Mouse (Mus musculus): ENCODE data around the gene Usp54. TPM values are rescaled to one million over a fixed set of nuclear protein-coding genes. Genes with fewer than 3 reads are reported as not detected.

Gene Usp54
- polyA plus RNA-seq, 1 experiment from 2014 or later = 15.7 TPM

GRCm38 (mm10) chr14:20626447-20626846, 14.4 kb downstream of the Usp54 start:
- 91% methylated on average over 2 of the region's 2 CpGs for WGBS
- Histone ChIP-seq H3K4me2 (ENCODE audit: low read depth) (no peak overlapping the region), H3K27ac (ENCODE audit: low read depth, low read length) (no peak overlapping the region), H3K4me3 (ENCODE audit: low read depth, low read length) (no peak overlapping the region), H3K36me3 (ENCODE audit: control insufficient read depth, insufficient read depth, low read length) (no peaks in the 10 kb centered on the region), H3K9ac (ENCODE audit: low read length) (no peak overlapping the region), H3K9me3 (ENCODE audit: control insufficient read depth, low read length) (no peaks in the 10 kb centered on the region), H3K4me1 (ENCODE audit: control insufficient read depth, insufficient read depth, low read length) (no peaks in the 10 kb centered on the region), H3K27me3 (ENCODE audit: control insufficient read depth, insufficient read depth, low read length) (no peaks in the 10 kb centered on the region)
- ATAC-seq (ENCODE audit: insufficient read depth, low FRiP score, low TSS enrichment) = no peak
- DNase-seq (ENCODE audit: low spot score) = no peak

GRCm38 (mm10) chr14:20622907-20623306, 18.0 kb downstream of the Usp54 start:
- 92% methylated on average over 3 of the region's 3 CpGs for WGBS
- DNase-seq (ENCODE audit: low spot score) = no peak
- no peak overlapping the region for H3K9ac ChIP-seq (ENCODE audit: low read length)
- no peaks in the 10 kb centered on the region for H3K4me1 ChIP-seq (ENCODE audit: control insufficient read depth, insufficient read depth, low read length)
- ATAC-seq (ENCODE audit: insufficient read depth, low FRiP score, low TSS enrichment) = no peak
- no peak overlapping the region for H3K4me3 ChIP-seq (ENCODE audit: low read depth, low read length)
- H3K9me3 ChIP-seq (ENCODE audit: control insufficient read depth, low read length) = no peaks in the 10 kb centered on the region
- no peak overlapping the region for H3K27ac ChIP-seq (ENCODE audit: low read depth, low read length)
- H3K36me3 ChIP-seq (ENCODE audit: control insufficient read depth, insufficient read depth, low read length) = no peaks in the 10 kb centered on the region
- H3K4me2 ChIP-seq (ENCODE audit: low read depth) = no peak overlapping the region
- H3K27me3 ChIP-seq (ENCODE audit: control insufficient read depth, insufficient read depth, low read length) = no peaks in the 10 kb centered on the region

- WGBS = 78% methylated on average over 2 of the region's 2 CpGs
- Histone ChIP-seq H3K27ac (ENCODE audit: low read depth, low read length) (no peak overlapping the region), H3K9me3 (ENCODE audit: control insufficient read depth, low read length) (no peaks in the 10 kb centered on the region), H3K36me3 (ENCODE audit: control insufficient read depth, insufficient read depth, low read length) (no peaks in the 10 kb centered on the region), H3K4me1 (ENCODE audit: control insufficient read depth, insufficient read depth, low read length) (no peaks in the 10 kb centered on the region), H3K4me3 (ENCODE audit: low read depth, low read length) (no peak overlapping the region), H3K27me3 (ENCODE audit: control insufficient read depth, insufficient read depth, low read length) (no peaks in the 10 kb centered on the region), H3K4me2 (ENCODE audit: low read depth) (no peak overlapping the region), H3K9ac (ENCODE audit: low read length) (no peak overlapping the region)
- ATAC-seq (ENCODE audit: insufficient read depth, low FRiP score, low TSS enrichment) = no peak
- DNase-seq (ENCODE audit: low spot score) = no peak
Observed at GRCm38 (mm10) chr14:20622412-20622811, 18.5 kb downstream of the Usp54 start.

- Histone ChIP-seq H3K36me3 (ENCODE audit: control insufficient read depth, insufficient read depth, low read length) (no peaks in the 10 kb centered on the region), H3K27ac (ENCODE audit: low read depth, low read length) (no peak overlapping the region), H3K9ac (ENCODE audit: low read length) (no peak overlapping the region), H3K9me3 (ENCODE audit: control insufficient read depth, low read length) (no peaks in the 10 kb centered on the region), H3K4me3 (ENCODE audit: low read depth, low read length) (no peak overlapping the region), H3K4me1 (ENCODE audit: control insufficient read depth, insufficient read depth, low read length) (no peaks in the 10 kb centered on the region), H3K4me2 (ENCODE audit: low read depth) (no peak overlapping the region), H3K27me3 (ENCODE audit: control insufficient read depth, insufficient read depth, low read length) (no peaks in the 10 kb centered on the region)
- WGBS = 92% methylated on average over 2 of the region's 2 CpGs
- ATAC-seq (ENCODE audit: insufficient read depth, low FRiP score, low TSS enrichment) = no peak
- DNase-seq (ENCODE audit: low spot score) = no peak
Observed at GRCm38 (mm10) chr14:20621903-20622302, 19.0 kb downstream of the Usp54 start.

- Histone ChIP-seq H3K9ac (ENCODE audit: low read length) (no peak overlapping the region), H3K27me3 (ENCODE audit: control insufficient read depth, insufficient read depth, low read length) (no peaks in the 10 kb centered on the region), H3K4me2 (ENCODE audit: low read depth) (no peak overlapping the region), H3K27ac (ENCODE audit: low read depth, low read length) (no peak overlapping the region), H3K9me3 (ENCODE audit: control insufficient read depth, low read length) (no peaks in the 10 kb centered on the region), H3K4me3 (ENCODE audit: low read depth, low read length) (no peak overlapping the region), H3K36me3 (ENCODE audit: control insufficient read depth, insufficient read depth, low read length) (no peaks in the 10 kb centered on the region), H3K4me1 (ENCODE audit: control insufficient read depth, insufficient read depth, low read length) (no peaks in the 10 kb centered on the region)
- ATAC-seq (ENCODE audit: insufficient read depth, low FRiP score, low TSS enrichment) (no peak), DNase-seq (ENCODE audit: low spot score) (no peak)
Observed at GRCm38 (mm10) chr14:20619131-20619530, 21.7 kb downstream of the Usp54 start.

GRCm38 (mm10) chr14:20618211-20618610, 22.7 kb downstream of the Usp54 start:
- Histone ChIP-seq H3K4me2 (ENCODE audit: low read depth) (no peak overlapping the region), H3K4me1 (ENCODE audit: control insufficient read depth, insufficient read depth, low read length) (no peaks in the 10 kb centered on the region), H3K9me3 (ENCODE audit: control insufficient read depth, low read length) (no peaks in the 10 kb centered on the region), H3K27ac (ENCODE audit: low read depth, low read length) (no peak overlapping the region), H3K9ac (ENCODE audit: low read length) (no peak overlapping the region), H3K36me3 (ENCODE audit: control insufficient read depth, insufficient read depth, low read length) (no peaks in the 10 kb centered on the region), H3K4me3 (ENCODE audit: low read depth, low read length) (no peak overlapping the region), H3K27me3 (ENCODE audit: control insufficient read depth, insufficient read depth, low read length) (no peaks in the 10 kb centered on the region)
- ATAC-seq (ENCODE audit: insufficient read depth, low FRiP score, low TSS enrichment) (no peak), DNase-seq (ENCODE audit: low spot score) (no peak)
- WGBS = 82% methylated on average over 5 of the region's 5 CpGs

- Histone ChIP-seq H3K4me3 (ENCODE audit: low read depth, low read length) (no peak overlapping the region), H3K4me1 (ENCODE audit: control insufficient read depth, insufficient read depth, low read length) (no peaks in the 10 kb centered on the region), H3K27ac (ENCODE audit: low read depth, low read length) (no peak overlapping the region), H3K36me3 (ENCODE audit: control insufficient read depth, insufficient read depth, low read length) (no peaks in the 10 kb centered on the region), H3K4me2 (ENCODE audit: low read depth) (no peak overlapping the region), H3K27me3 (ENCODE audit: control insufficient read depth, insufficient read depth, low read length) (no peaks in the 10 kb centered on the region), H3K9me3 (ENCODE audit: control insufficient read depth, low read length) (no peaks in the 10 kb centered on the region), H3K9ac (ENCODE audit: low read length) (no peak overlapping the region)
- DNase-seq (ENCODE audit: low spot score) (no peak), ATAC-seq (ENCODE audit: insufficient read depth, low FRiP score, low TSS enrichment) (no peak)
- WGBS = 32% methylated on average over 2 of the region's 2 CpGs
Observed at GRCm38 (mm10) chr14:20616421-20616820, 24.4 kb downstream of the Usp54 start.

- H3K27me3 ChIP-seq (ENCODE audit: control insufficient read depth, insufficient read depth, low read length) = no peaks in the 10 kb centered on the region
- no peak for DNase-seq (ENCODE audit: low spot score)
- H3K36me3 ChIP-seq (ENCODE audit: control insufficient read depth, insufficient read depth, low read length) = no peaks in the 10 kb centered on the region
- 100% methylated on average over 2 of the region's 2 CpGs for WGBS
- no peak overlapping the region for H3K9ac ChIP-seq (ENCODE audit: low read length)
- H3K4me1 ChIP-seq (ENCODE audit: control insufficient read depth, insufficient read depth, low read length) = no peaks in the 10 kb centered on the region
- no peak overlapping the region for H3K27ac ChIP-seq (ENCODE audit: low read depth, low read length)
- H3K4me3 ChIP-seq (ENCODE audit: low read depth, low read length) = no peak overlapping the region
- ATAC-seq (ENCODE audit: insufficient read depth, low FRiP score, low TSS enrichment) = no peak
- no peak overlapping the region for H3K4me2 ChIP-seq (ENCODE audit: low read depth)
- no peaks in the 10 kb centered on the region for H3K9me3 ChIP-seq (ENCODE audit: control insufficient read depth, low read length)
Observed at GRCm38 (mm10) chr14:20615075-20615474, 25.8 kb downstream of the Usp54 start.

- DNase-seq (ENCODE audit: low spot score) = no peak
- no peaks in the 10 kb centered on the region for H3K9me3 ChIP-seq (ENCODE audit: control insufficient read depth, low read length)
- no peak overlapping the region for H3K27ac ChIP-seq (ENCODE audit: low read depth, low read length)
- H3K36me3 ChIP-seq (ENCODE audit: control insufficient read depth, insufficient read depth, low read length) = no peaks in the 10 kb centered on the region
- no peak for ATAC-seq (ENCODE audit: insufficient read depth, low FRiP score, low TSS enrichment)
- H3K4me1 ChIP-seq (ENCODE audit: control insufficient read depth, insufficient read depth, low read length) = no peaks in the 10 kb centered on the region
- 100% methylated on average over 1 of the region's 1 CpGs for WGBS
- H3K9ac ChIP-seq (ENCODE audit: low read length) = no peak overlapping the region
- no peak overlapping the region for H3K4me2 ChIP-seq (ENCODE audit: low read depth)
- no peak overlapping the region for H3K4me3 ChIP-seq (ENCODE audit: low read depth, low read length)
- no peaks in the 10 kb centered on the region for H3K27me3 ChIP-seq (ENCODE audit: control insufficient read depth, insufficient read depth, low read length)
Observed at GRCm38 (mm10) chr14:20612820-20613219, 28.0 kb downstream of the Usp54 start.

Data from neural tube, embryonic 11.5 days (tissue).